Mouse (Mus musculus) forelimb bud, embryonic 11.5 days (tissue): ENCODE measurements around the gene Sgo2a.
A peak's percentile ranks its signal among the peaks of the same experiment; 100 is the strongest.
"Not testable (repeated sequence)": the region's sequence is repeated elsewhere in the genome, so short reads cannot be mapped to it uniquely, and the experiment has no call there.

Experiments used
- DNase-seq: peaks from one replicate; pipeline ENCODE4 v3.0.0-alpha.2; 2012; ENCODE audit warnings: low read depth, low spot score

Gene Sgo2a

DNA sequence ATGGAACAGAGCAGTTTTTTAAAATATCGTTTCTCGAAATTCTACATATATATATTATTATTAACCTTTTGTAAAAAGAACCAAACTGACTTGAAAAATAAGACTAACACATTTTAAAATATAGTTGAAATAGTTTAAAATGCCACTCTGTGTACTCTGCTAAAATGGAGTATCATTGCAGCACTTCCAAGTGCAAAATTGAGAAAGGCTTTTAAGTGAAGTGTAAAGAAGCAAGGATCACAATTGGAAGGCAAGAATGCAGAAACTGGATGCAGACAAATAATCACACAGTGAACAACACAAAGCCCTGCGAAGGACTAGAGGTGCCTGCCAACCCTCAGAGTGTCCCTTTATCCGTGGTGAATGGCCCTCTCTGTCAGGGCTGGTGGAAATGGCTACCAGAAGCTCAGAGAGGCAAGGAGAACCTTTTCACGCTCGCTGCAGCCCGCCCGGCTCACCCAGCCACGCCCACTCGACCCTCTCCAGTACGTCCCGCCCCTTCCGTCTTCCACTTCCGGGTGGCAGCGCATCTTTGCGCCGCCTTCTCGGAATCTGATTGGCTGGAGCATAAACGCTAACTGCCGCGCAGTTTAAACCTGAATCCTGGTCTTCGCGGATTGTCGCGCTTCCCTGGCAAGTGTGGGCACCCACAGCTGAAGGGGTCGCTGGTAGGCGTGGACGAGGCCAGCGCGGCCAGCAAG lies at the start of gene Sgo2a:
Gene Sgo2a (plus strand): TSS at position 540 of the 701 bp plus-strand sequence.
- DNase-seq: peak; percentile 96

DNA sequence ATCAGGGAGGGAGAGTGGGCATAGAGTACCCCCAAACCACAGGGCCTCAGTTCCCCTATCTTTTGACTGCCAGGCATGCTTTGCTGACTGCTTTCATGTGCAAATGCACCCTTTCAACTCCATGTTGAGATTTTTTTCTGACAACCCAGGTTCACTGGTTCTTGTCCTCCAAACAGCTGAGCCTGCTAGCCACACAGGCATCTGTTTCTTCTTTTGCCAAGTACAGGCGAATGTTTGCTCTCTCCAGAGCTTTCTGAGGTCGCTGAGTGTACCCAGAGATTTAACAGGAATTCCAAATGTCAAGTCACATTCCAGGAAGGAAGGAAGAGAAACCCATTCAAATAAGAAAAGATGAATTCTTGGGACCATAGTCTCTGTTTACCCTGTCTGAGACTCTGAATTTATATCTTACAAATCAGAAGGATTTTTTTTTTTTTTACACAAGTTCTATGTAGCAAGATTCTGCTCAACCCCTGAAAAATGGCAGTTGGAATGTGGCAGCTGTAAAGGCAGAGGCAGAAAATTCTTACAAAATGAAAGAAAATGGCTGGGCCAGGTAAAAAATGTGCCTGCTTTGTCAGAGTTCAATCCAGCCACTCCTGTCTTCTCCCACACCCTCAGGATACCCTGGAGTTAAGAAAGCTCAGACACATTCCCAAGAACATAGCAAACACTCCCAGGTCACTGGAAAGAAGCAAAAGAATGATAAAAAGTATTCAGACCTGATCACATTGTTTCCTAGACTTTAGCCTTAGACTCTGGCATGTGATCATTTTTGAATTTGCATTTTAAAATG lies 48.0 kb upstream of the Sgo2a start:
- DNase-seq: no peak

DNA sequence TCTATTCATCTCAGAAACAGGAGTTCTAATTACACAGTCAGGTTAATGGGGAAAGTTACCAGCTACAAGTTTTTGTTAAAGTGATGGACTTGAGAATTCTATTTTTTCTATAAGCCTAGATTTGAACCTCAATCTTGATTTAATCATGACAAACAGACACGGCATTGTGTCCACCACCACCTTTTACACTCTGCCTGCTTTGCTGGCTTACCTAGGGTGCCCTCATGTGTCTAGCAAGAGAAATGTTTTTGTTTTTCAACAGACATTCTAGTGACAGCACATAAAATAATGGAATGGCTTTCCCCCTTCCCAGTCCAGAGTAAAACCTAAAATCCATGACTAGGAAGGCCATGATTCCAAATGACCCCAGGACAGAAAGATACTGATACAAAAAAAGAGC lies 46.6 kb upstream of the Sgo2a start:
- peak; percentile 32 for DNase-seq

- no peak for DNase-seq
Measured at GRCm38 (mm10) chr1:57949716-57950115, 46.1 kb upstream of the Sgo2a start.

DNA sequence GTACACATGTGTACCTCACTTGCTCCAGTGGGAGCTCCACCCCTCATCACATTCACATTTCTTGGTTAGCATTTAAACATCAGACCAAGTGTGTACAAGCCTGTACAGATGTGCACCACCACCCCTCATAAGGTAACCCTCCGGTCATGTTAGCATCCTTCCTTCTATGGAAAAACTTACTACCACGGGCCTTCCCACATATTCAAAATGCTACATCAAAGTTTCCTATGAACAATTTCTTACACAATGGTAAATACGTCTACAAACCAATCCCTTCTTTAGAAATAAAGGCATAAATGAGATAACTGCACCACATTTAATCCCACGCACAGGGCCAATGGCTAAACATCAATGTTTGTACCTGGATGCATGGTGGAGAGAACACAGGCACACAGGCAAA lies 43.3 kb upstream of the Sgo2a start:
- no peak for DNase-seq

- no peak for DNase-seq
Measured at GRCm38 (mm10) chr1:57953586-57954375, 42.0 kb upstream of the Sgo2a start.

- DNase-seq: no peak
Measured at GRCm38 (mm10) chr1:57954376-57954765, 41.4 kb upstream of the Sgo2a start.

DNA sequence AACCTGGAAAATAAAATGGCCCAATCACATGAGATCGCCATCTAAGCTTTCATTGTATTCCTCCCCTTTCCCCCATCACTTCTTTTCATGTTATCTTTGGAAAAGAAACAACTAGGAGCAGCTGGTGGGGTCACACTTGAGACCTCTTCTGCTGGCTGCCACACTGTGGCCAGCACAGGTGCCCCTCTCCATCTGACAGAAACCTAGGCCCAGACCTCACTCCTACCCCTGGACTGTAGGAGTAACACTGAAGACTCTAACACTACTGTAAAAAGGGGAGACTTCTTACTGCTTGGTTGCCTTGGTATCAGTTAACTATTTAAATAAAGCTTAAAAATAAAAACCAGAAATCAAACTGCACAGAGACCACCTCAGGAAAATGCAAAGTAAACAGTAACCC lies 40.0 kb upstream of the Sgo2a start:
- DNase-seq: no peak

GRCm38 (mm10) chr1:57969327-57970271 lies 26.2 kb upstream of the Sgo2a start:
- DNase-seq: peak; percentile 89

DNA sequence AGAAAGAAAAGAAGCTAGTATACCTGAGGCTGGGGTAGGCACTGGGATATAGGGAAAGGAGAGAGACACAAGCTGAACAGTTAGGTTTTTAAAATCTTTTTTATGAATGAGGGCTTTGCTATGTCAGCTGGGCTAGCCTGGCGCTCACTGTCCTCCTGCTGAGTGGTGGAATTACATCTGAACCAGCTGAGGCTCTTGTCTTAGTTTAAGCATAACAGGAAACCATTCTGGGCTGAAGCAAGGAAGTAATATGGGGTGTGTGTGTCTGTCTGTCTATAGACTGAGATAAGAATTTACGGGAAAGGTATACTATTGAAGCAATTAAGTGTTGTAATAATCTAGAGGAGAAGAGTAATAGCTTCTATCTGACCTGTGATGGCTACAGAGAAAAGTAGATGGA lies 24.2 kb upstream of the Sgo2a start:
- no peak for DNase-seq

- no peak for DNase-seq
Measured at GRCm38 (mm10) chr1:57976860-57977259, 18.9 kb upstream of the Sgo2a start.

GRCm38 (mm10) chr1:57989052-57989600 lies 6.6 kb upstream of the Sgo2a start:
- no peak for DNase-seq

DNA sequence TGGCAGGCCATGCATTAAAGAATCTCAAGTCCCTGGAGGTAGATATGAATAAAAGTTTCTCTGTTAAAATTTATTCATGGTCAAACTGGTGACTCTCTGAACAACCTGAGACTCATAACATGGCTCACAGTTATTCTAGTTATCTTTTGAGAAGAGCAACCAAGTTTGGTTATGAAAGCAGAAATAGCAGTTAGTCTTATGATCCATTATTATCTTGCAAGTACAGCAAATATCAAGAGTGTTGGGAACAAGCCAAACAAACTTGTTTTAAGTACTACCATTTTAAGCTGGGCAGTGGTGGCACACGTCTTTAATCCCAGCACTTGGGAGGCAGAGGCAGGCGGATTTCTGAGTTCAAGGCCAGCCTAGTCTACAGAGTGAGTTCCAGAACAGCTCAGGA lies 4.5 kb upstream of the Sgo2a start:
- no peak for DNase-seq

DNA sequence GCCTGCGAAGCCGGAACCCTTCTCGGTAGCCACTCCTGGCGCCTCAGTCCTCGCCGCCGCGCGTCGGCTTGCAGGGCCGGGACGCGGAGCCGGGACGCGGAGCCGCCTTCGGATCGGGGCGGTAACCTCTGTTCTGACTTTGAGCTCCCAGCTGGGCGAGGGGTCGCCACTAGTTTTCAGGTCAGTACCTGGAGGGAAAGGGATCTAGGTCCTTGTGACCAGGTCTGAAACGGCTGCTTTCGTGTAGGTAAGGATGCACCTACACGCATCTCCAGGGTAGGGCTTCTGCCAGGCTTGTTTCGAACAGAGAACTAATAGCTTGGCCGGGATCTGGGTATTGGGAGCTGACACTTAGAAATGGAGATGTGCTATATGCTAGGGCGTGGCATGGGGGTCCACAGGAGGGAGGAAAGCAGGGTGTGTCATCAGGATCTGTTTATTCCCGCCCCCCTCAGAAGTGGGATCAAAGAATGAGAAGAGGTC lies 403 bp downstream of the Sgo2a start:
- DNase-seq: no peak

DNA sequence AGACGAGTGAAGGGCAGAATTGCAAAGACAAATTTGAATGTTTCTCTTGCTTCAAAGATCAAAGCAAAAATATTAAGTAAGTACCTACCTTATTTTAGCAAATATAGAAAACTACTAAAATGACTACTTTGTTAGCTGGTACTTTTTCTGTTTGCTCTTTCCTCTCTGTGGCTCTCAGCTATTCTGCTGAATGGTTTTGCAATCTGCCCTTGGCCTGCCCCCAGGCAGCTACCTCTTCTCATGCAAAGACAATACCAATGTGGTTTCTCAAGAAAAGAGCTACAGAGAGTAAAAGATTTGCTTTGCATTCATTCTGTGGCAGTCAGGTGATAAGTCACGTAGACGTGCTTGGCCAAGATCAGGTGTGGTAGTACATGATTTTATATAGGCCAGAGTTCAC lies 2.4 kb downstream of the Sgo2a start:
- no peak for DNase-seq

DNA sequence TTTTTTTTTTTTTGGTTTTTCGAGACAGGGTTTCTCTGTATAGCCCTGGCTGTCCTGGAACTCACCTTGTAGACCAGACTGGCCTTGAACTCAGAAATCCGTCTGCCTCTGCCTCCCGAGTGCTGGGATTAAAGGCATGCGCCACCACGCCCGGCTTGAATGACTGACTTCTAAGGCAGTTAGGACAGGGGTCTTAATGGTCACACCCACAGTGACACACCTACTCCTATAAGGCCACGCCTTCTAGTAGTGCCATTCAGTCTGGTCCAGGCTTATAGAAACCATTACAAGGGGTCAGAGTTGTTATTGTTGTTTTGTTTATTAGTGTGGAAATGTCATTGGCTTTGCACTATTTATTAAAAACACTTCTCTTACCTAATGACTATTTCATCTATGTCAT lies 10.6 kb downstream of the Sgo2a start:
- DNase-seq: not testable (repeated sequence)

DNA sequence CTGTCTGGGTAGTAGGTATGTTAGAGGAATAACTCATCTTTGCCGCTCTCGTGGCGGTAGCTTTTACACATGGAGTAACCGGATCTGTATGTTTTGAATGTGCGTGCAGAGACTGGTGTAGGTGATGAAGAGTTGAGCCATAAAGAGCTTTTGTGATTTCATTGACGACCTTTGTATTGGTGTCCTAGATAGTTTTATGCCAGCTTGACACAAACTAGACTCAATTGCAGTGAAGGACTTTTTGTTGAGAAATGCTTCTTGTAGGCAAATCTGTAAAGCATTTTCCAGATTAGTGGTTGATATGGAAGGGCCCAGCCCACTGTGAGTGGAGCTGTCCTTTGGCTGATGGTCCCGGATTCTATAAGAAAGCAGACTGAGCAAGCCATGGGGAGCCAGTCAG lies 23.1 kb downstream of the Sgo2a start, which contains the start of gene Kctd18:
Gene Kctd18 (minus strand): TSS at position 101 of the 400 bp plus-strand sequence.
- DNase-seq: no peak

DNA sequence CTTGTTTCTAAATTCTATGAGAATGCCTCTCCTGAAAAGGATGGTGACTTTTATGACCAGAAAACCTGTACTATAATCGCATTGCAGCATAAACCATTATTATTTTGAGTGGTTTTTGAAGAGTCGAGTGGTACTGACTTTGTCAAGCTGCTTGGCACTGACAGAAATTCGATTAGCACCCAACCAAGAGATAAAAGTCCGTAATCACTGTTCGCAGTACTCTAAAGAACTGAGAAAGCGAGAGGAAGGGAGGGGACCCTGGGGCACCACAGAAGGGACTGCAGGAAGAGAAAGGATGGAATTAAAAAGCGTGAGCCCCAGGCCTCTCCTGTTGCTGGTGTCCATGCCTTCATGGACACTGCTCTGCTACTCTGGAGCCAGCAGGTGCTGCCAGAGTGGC lies 31.9 kb downstream of the Sgo2a start:
- DNase-seq: no peak

DNA sequence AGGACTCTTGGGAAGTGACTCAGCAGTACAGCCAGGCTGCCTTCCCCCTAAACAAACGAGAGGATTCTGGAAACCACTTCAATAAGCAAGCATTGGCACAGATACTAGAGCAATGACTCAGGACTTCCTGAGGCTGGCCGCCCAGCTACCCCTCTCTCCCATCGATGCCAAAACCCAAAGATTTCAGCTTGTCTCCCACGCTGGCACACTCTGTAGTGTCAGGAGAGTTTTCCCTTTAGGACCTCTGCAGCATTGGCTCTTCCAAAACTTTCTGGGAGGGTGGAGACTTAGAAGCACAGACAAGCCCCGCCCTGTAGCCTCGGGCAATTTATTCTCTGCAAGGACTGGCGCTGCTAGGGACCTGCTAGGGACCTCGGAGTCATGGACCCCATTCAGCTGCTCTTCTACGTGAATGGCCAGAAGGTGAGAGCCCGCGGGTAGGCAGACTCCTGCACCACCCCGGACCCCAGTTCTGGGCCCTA lies 33.9 kb downstream of the Sgo2a start, which contains the start of gene Aox1:
Gene Aox1 (plus strand): TSS at position 296 of the 482 bp plus-strand sequence.
- peak; percentile 41 for DNase-seq

- peak; percentile 17 for DNase-seq
Measured at GRCm38 (mm10) chr1:58030156-58030871, 34.5 kb downstream of the Sgo2a start.
